Mouse (Mus musculus): ENCODE measurements around the gene Klk1. TPM values are rescaled to one million over a fixed set of nuclear protein-coding genes. Genes with fewer than 3 reads are reported as not detected.
"Not testable (repeated sequence)": the region's sequence is repeated elsewhere in the genome, so short reads cannot be mapped to it uniquely, and the experiment has no call there.

Klk1 gene
- polyA plus RNA-seq, 1 experiment from 2014 or later, result not detected

DNA sequence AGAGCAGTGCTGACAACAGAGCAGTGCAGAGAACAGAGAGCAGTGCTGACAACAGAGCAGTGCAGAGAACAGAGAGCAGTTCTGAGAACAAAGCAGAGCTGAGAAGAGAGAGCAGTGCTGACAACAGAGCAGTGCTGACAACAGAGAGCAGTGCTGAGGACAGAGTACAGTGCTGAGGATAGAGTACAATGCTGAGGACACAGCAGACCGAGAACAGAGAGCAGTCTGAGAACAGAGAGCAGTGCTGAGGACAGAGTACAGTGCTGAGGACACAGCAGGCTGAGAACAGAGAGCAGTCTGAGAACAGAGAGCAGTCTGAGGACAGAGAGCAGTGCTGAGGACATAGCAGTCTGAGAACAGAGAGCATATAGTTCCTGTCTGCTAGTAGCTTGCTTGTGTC, 15.6 kb downstream of the Klk1 start:
- no peak overlapping the region for H3K4me2 ChIP-seq (replicated peaks)
- H3K36me3 ChIP-seq, result no peaks in the 10 kb centered on the region
- 45% methylated on average over 1 of the region's 1 CpGs for whole genome bisulfite sequencing
- no peak overlapping the region for H3K27ac ChIP-seq
- peaks cover 5% of the 10 kb centered on the region for H3K4me1 ChIP-seq
- 0 out of 2 replicates have a peak, but pooled peaks cover 2% of the 10 kb centered on the region for H3K9me3 ChIP-seq (replicated peaks)
- H3K27me3 ChIP-seq, result no peaks in the 10 kb centered on the region
- no peak for ATAC-seq (ENCODE audit: low FRiP score)
- no peak overlapping the region for H3K9ac ChIP-seq
- no peak overlapping the region for H3K4me3 ChIP-seq

DNA sequence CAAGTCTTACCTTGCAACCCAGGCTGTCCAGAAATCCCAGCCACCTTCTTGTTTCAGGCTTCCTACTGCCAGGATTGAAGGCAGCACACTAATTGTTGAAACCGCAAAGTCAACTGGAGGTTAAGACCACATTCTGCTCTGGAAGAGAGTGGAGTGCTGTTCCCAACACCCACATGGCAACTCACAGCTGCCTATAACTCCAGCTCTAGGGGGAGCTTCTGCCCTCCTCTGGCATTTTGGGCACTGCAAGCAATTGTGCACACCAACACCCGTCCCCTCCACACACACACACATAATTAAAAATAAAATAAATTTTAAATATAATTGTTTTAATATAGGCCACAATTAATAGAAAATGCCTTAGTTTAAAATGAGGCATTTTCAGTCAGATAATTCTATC, 16.0 kb downstream of the Klk1 start:
- whole genome bisulfite sequencing, result 66% methylated on average over 2 of the region's 2 CpGs
- H3K4me1 ChIP-seq, result peaks cover 5% of the 10 kb centered on the region
- ATAC-seq (ENCODE audit: low FRiP score), result no peak

DNA sequence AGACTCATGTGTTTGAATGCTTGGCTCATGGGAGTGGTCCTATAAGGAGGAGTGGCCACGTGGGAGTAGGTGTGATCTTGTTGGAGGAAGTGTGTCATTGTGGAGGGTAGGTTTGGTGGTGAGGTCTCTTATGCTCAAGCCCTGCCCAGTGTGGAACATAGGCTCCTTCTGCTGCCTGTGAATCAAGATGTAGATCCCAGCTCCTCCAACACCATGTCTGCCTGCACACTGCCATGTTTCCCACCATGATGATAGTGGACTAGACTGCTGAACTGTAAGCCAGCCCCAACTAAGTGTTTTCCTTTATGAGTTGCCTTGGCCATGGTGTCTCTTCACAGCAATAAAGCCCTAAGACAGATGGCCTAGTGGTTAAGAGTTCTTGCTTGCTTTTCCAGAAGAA, 18.9 kb downstream of the Klk1 start:
- Histone ChIP-seq H3K9me3 (replicated peaks) (0 out of 2 replicates have a peak, but pooled peaks cover 2% of the 10 kb centered on the region), H3K27me3 (no peaks in the 10 kb centered on the region), H3K4me3 (no peak overlapping the region), H3K27ac (no peak overlapping the region), H3K4me2 (replicated peaks) (no peak overlapping the region), H3K4me1 (peaks cover 20% of the 10 kb centered on the region), H3K36me3 (peaks cover 7% of the 10 kb centered on the region), H3K9ac (no peak overlapping the region)
- ATAC-seq (ENCODE audit: low FRiP score), result no peak
- WGBS, result 40% methylated on average over 1 of the region's 1 CpGs

More for the DNA sequence above, 16.0 kb downstream of the Klk1 start:
- H3K4me2 ChIP-seq (replicated peaks), result no peak overlapping the region
- H3K27me3 ChIP-seq, result no peaks in the 10 kb centered on the region
- no peak overlapping the region for H3K9ac ChIP-seq
- H3K4me3 ChIP-seq, result no peak overlapping the region
- 0 out of 2 replicates have a peak, but pooled peaks cover 2% of the 10 kb centered on the region for H3K9me3 ChIP-seq (replicated peaks)
- H3K36me3 ChIP-seq, result no peaks in the 10 kb centered on the region
- H3K27ac ChIP-seq, result no peak overlapping the region

DNA sequence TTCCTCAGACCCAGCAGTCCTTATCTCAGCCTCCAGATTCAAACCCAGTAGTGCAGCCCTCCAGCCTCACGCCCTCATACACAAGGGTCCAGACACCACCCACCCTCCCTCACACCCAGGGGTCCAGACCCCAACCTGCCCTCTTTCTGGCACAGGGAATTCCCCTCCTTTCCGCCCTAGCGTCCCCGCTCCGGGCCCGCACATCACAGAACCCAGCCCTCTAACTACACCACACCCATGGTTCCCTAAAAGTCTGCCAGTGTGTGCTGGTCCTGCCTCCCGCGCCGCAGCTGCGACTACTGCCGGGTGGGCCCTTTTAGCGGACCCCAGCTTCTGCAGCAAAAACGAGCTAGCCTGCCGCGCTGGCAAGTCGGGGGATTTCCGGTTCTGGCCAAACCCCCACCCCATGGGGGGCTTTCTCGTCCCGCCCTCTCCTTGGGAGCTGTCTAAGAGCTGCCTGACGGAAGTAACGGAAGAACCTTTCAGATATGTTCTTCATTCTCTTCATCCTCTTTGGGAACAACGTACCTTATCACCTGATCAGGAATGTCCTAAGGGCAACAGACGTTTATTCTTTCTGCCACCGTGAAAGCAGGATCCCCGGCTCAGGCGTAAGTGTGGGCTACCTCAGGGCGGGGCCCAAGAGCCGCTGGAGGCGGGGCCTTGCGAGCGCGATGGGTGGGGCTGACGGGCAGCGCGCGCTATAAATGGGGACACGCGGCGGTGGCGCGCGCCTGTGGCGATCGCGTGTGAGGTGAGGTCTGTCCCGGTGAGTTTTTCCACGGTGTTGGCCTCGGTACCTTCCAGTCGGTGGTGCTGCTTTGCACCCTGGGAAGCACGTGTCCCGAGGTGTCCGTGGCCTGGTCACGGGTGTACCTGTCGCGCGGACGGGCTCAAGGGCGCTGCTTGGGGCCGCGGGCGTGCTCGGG, 21.2 kb downstream of the Klk1 start, which contains the start of the genes 1700028J19Rik and 2410002F23Rik:
TSS of gene 1700028J19Rik (minus strand) at position 641 of the 929 bp plus-strand sequence.
TSS of gene 2410002F23Rik (plus strand) at position 668 of the 929 bp plus-strand sequence.
- under 1% methylated on average over 62 of the region's 62 CpGs for WGBS
- peak within 1 kb of the TSS; percentile 78 for H3K4me2 ChIP-seq (replicated peaks)
- peak within 1 kb of the TSS; percentile 92 for H3K27ac ChIP-seq

DNA sequence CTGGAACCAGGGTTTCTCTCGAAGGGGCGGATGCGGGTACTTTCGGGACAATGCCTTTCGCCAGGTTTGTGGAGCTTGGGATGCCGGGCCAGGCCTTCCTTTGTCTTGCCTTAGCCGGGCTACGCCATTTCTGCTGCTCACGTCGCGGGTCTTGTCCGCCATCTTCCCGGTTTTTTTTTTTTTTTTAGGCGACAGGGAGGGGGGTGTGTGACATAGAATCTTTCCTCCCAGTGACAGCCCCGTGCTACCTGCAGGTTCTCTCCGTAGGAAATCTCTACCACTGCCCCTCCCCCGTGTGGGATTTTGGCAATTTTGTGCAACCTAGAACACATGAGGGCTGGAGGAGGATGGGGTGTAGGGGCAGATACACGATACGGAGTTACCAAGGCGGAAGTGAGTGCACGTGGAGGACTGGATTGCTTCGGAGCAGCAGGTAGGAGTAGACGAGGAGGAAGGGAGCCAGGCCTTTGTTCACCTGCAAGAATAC, 21.9 kb downstream of the Klk1 start:
- WGBS, result 0% methylated on average over 23 of the region's 23 CpGs
- Histone ChIP-seq H3K4me2 (replicated peaks) (peak overlapping the region; percentile 78), H3K27me3 (no peaks in the 10 kb centered on the region), H3K36me3 (peaks cover 33% of the 10 kb centered on the region), H3K4me3 (peak overlapping the region; percentile 88), H3K9me3 (replicated peaks) (0 out of 2 replicates have a peak, but pooled peaks cover 2% of the 10 kb centered on the region), H3K4me1 (peaks cover 26% of the 10 kb centered on the region), H3K9ac (peak overlapping the region; percentile 92), H3K27ac (peak overlapping the region; percentile 92)
- peak; percentile 32; the same call in 1 of the 2 replicates for ATAC-seq (ENCODE audit: low FRiP score)

More for the DNA sequence above, 21.2 kb downstream of the Klk1 start, which contains the start of the genes 1700028J19Rik and 2410002F23Rik:
- Histone ChIP-seq H3K27me3 (no peaks in the 10 kb centered on the region), H3K4me3 (peak within 1 kb of the TSS; percentile 88), H3K4me1 (peaks cover 26% of the 10 kb centered on the region), H3K9me3 (replicated peaks) (0 out of 2 replicates have a peak, but pooled peaks cover 2% of the 10 kb centered on the region), H3K36me3 (peaks cover 29% of the 10 kb centered on the region), H3K9ac (peak within 1 kb of the TSS; percentile 92)
- ATAC-seq (ENCODE audit: low FRiP score), result peak; percentile 87

DNA sequence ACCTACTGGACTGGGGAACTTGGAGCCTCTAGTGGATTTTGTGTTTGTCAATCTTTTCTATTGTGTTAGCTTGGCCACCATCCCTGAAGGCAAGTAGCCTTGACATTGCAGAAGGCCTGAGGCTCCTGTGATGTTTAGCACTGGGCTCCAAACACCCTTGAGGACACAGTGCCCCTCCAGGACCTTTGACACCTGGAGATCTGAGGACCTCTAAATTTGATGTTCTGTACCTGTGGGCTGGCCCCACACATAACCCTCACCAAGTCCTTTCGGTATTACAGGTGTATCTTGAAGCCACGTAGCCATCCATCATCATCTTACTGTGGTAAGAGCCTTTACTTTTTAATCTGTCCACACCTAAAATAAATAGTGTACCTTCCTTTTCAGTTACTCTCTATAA, 22.8 kb downstream of the Klk1 start:
- H3K4me2 ChIP-seq (replicated peaks), result peak overlapping the region; percentile 78
- peaks cover 26% of the 10 kb centered on the region for H3K4me1 ChIP-seq
- WGBS, result 96% methylated on average over 2 of the region's 2 CpGs
- no peak for ATAC-seq (ENCODE audit: low FRiP score)
- peaks cover 43% of the 10 kb centered on the region for H3K36me3 ChIP-seq
- H3K27ac ChIP-seq, result no peak overlapping the region
- peak overlapping the region; percentile 88 for H3K4me3 ChIP-seq
- peak overlapping the region; percentile 92 for H3K9ac ChIP-seq
- 0 out of 2 replicates have a peak, but pooled peaks cover 2% of the 10 kb centered on the region for H3K9me3 ChIP-seq (replicated peaks)
- H3K27me3 ChIP-seq, result no peaks in the 10 kb centered on the region

DNA sequence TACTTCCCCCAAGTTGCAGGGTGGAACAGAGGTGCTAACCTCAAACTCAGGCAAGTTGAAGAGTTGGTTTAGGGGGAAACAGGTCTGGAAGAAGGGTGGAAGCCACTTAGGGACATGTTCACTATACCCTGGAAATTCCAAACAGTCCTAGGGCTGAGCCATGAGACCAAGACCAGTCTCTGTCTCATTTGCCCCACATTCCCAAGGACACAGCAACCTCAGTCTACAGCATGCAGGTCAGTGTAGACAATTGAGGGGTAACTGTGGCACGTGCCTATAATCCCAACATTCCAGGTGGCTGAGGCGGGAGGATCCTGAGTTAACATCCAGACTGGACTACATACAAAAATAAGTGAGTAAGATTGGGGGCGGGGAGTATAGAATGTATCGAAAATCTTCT, 24.1 kb downstream of the Klk1 start:
- Histone ChIP-seq H3K9ac (no peak overlapping the region), H3K27me3 (no peaks in the 10 kb centered on the region), H3K4me2 (replicated peaks) (no peak overlapping the region), H3K27ac (no peak overlapping the region), H3K4me1 (peaks cover 26% of the 10 kb centered on the region), H3K9me3 (replicated peaks) (no peaks in the 10 kb centered on the region), H3K36me3 (peaks cover 53% of the 10 kb centered on the region), H3K4me3 (no peak overlapping the region)
- 90% methylated on average over 4 of the region's 4 CpGs for WGBS
- no peak for ATAC-seq (ENCODE audit: low FRiP score)

DNA sequence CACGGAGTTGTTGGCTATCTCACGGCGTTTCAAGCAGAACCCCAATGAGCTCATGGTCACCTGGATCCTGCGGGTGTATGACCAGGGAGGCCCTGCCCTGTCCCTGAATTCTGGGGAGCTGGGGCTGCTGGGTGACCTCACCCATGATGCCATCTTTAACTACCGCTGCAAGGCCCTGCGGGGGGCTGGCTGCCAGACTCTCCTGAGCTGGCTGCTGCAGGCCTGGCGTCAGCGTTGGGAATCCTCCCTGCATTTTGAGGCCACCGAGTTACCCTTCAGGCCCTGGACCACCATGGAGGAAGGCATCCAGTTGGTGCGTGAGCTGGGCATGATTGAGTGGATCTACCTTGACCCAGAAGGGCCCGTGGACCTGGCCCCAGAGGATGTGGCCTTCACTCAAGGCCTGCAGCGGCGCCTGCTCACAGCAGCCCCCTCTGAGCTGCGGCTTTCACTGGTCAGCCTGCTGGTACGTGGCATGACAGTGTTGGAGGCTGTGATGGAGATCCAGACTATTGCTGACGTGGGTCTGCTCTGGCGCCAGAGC, 25.6 kb downstream of the Klk1 start:
- H3K9ac ChIP-seq; ATAC-seq (ENCODE audit: low FRiP score); H3K27me3 ChIP-seq; H3K27ac ChIP-seq; H3K9me3 ChIP-seq (replicated peaks); H3K4me3 ChIP-seq; H3K4me2 ChIP-seq (replicated peaks): not testable (repeated sequence)
- 90% methylated on average over 17 of the region's 17 CpGs for WGBS
- peaks cover 21% of the 10 kb centered on the region for H3K4me1 ChIP-seq
- peaks cover 59% of the 10 kb centered on the region for H3K36me3 ChIP-seq

DNA sequence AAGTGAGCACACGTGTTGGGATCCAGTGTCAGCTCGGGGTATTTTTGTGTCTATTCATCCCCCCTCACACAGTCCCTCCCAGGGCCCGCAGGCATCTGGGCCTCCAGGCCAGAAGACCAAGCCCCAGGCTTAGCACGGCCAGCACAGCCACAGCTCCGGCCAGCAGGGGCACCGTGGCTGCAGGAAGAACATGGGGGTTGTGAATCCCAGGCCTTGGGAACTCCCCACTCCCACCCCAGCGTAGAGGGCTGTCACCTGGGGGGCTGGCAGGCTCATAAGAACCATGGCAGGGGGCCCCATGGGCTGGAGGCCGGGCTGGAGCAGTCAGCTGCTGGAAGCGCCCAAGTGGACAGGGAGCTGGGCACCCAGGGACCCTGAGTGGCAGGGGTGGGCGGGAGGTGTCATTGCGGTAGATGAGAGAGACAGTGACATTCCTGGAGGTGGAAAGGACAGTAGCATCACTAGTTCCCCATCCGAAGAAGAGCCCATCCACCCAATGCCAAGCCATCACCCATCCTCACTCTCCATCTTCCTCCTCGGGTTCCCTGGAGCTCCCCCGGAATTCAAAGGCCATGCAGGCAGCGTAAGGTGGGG, 28.0 kb downstream of the Klk1 start:
- Histone ChIP-seq H3K4me3 (no peak overlapping the region), H3K27ac (no peak overlapping the region)

DNA sequence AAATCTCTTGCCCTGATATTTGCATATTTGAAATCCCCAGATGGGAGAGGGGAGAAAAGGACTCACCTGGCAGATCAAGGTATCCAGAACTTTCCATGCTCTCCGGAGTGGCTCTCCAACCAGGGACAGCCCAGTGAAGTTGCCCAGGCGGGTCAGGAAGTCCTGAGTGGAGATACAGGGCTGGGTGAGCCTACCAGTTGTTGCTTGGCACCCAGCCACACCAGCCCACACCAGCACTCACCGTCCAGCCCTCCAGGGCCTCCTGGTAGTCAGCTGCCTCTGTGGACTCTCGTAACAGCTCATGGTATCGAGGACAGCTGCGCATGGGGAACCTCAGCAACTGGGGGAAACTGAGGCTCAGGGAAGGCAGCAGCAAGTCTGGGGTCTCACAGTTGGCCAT, 29.8 kb downstream of the Klk1 start:
- Histone ChIP-seq H3K4me2 (replicated peaks) (no peak overlapping the region), H3K4me3 (no peak overlapping the region), H3K27me3 (no peaks in the 10 kb centered on the region), H3K27ac (no peak overlapping the region), H3K36me3 (peaks cover 43% of the 10 kb centered on the region), H3K9ac (no peak overlapping the region), H3K4me1 (no peaks in the 10 kb centered on the region), H3K9me3 (replicated peaks) (no peaks in the 10 kb centered on the region)
- no peak for ATAC-seq (ENCODE audit: low FRiP score)
- WGBS, result 92% methylated on average over 6 of the region's 6 CpGs

More for the DNA sequence above, 28.0 kb downstream of the Klk1 start:
- Histone ChIP-seq H3K4me1 (peaks cover 14% of the 10 kb centered on the region), H3K4me2 (replicated peaks) (no peak overlapping the region), H3K27me3 (no peaks in the 10 kb centered on the region), H3K9me3 (replicated peaks) (no peaks in the 10 kb centered on the region), H3K9ac (no peak overlapping the region), H3K36me3 (peaks cover 59% of the 10 kb centered on the region)
- 0 out of 2 replicates have a peak, but pooled peaks have one; percentile 14 for ATAC-seq (ENCODE audit: low FRiP score)
- WGBS, result 60% methylated on average over 15 of the region's 15 CpGs

DNA sequence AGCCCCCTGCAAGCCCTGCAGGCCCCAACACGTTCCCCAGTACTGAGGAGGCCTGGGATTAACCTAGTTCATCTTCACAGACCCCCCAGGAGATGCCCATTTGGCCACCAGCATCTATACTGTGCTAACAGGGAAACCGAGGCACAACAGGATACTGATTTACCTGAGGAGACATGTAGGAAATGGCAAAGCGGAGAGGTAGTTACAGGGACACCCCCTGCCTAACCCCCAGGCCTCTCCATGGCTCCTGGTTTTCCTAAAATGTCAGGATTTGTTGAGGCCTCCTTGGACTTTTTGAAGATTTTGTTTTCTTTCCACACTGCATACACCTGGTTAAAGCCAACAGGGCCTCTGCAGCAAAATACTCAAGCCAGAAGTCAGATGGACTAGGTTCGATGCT, 32.1 kb downstream of the Klk1 start, which contains the start of gene Acp4:
TSS of gene Acp4 (minus strand) at position 101 of the 400 bp plus-strand sequence.
- Histone ChIP-seq H3K4me2 (replicated peaks) (no peak within 1 kb of the TSS), H3K4me3 (no peak within 1 kb of the TSS), H3K36me3 (peaks cover 23% of the 10 kb centered on the region), H3K27me3 (peaks cover 14% of the 10 kb centered on the region), H3K27ac (no peak within 1 kb of the TSS), H3K9me3 (replicated peaks) (no peaks in the 10 kb centered on the region), H3K4me1 (no peaks in the 10 kb centered on the region), H3K9ac (no peak within 1 kb of the TSS)
- 80% methylated on average over 4 of the region's 4 CpGs for WGBS
- no peak for ATAC-seq (ENCODE audit: low FRiP score)

DNA sequence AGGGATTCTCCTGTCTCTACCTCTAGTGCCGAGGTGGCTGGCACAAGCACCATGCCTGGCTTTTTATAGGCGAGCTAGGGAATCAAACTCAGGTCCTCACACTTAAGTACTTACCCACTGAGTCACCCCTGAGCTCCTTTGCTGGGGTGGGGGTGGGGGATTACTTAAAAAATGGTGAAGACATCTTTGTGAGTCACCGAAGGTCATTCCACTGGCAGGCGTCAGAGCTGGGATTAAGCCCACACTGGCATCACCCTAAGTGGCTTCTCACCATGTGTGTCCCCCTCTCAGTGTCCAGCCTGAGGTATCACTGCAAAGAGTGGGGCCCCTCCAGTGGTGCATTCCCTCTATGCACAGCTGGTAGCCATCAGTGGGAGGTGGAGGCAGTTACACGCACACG, 35.2 kb downstream of the Klk1 start:
- ATAC-seq (ENCODE audit: low FRiP score), result no peak
- Histone ChIP-seq H3K9ac (no peak overlapping the region), H3K4me2 (replicated peaks) (no peak overlapping the region), H3K9me3 (replicated peaks) (no peaks in the 10 kb centered on the region), H3K27me3 (peaks cover 19% of the 10 kb centered on the region), H3K36me3 (no peaks in the 10 kb centered on the region), H3K27ac (no peak overlapping the region), H3K4me1 (peaks cover 5% of the 10 kb centered on the region; the same call in 1 of the 2 replicates), H3K4me3 (no peak overlapping the region)
- 80% methylated on average over 6 of the region's 6 CpGs for WGBS

All from hindbrain, embryonic 12.5 days (tissue).